Mouse (Mus musculus) urinary bladder, postnatal 10 days (tissue): ENCODE data around the gene Kif22.

Experiments
- DNase-seq: peaks from one replicate; pipeline ENCODE4 v3.0.0; 2022; ENCODE audit warnings: low spot score

Kif22 gene

GRCm38 (mm10) chr7:127016971-127017949, 25.0 kb downstream of the Kif22 start, which contains the start of gene Pagr1a:
TSS of gene Pagr1a (minus strand) at chr7:127017352.
- peak; percentile 89 for DNase-seq

GRCm38 (mm10) chr7:127016486-127016938, 25.8 kb downstream of the Kif22 start:
- DNase-seq, result no peak

- no peak for DNase-seq
These were observed 26.0 kb downstream of the Kif22 start, which contains the start of gene Pagr1b for GRCm38 (mm10) chr7:127016481-127016485. TSS of gene Pagr1b (minus strand) at chr7:127016484.

- DNase-seq, result no peak
These were observed 26.2 kb downstream of the Kif22 start for GRCm38 (mm10) chr7:127016081-127016480.

- no peak for DNase-seq
These were observed 27.3 kb downstream of the Kif22 start for GRCm38 (mm10) chr7:127014993-127015392.

GRCm38 (mm10) chr7:127014320-127014719, 28.0 kb downstream of the Kif22 start, which contains the start of gene Mvp:
TSS of gene Mvp (minus strand) at chr7:127014621.
- no peak for DNase-seq

- no peak for DNase-seq
These were observed 28.9 kb downstream of the Kif22 start for GRCm38 (mm10) chr7:127013385-127013784.

- no peak for DNase-seq
These were observed 29.4 kb downstream of the Kif22 start for GRCm38 (mm10) chr7:127012845-127013244.

- no peak for DNase-seq
These were observed 29.9 kb downstream of the Kif22 start for GRCm38 (mm10) chr7:127012374-127012773.

GRCm38 (mm10) chr7:127011717-127012116, 30.6 kb downstream of the Kif22 start:
- DNase-seq, result no peak

- DNase-seq, result no peak
These were observed 31.2 kb downstream of the Kif22 start for GRCm38 (mm10) chr7:127011051-127011450.

- DNase-seq, result no peak
These were observed 32.8 kb downstream of the Kif22 start for GRCm38 (mm10) chr7:127009307-127010085.

- DNase-seq, result no peak
These were observed 33.8 kb downstream of the Kif22 start for GRCm38 (mm10) chr7:127008239-127009019.

- DNase-seq, result no peak
These were observed 34.8 kb downstream of the Kif22 start for GRCm38 (mm10) chr7:127007313-127008024.

- no peak for DNase-seq
These were observed 38.0 kb downstream of the Kif22 start for GRCm38 (mm10) chr7:127004122-127004875.

- DNase-seq, result no peak
These were observed 38.7 kb downstream of the Kif22 start for GRCm38 (mm10) chr7:127003620-127004019.

GRCm38 (mm10) chr7:126999568-126999967, 42.7 kb downstream of the Kif22 start:
- DNase-seq, result no peak

- DNase-seq, result no peak
These were observed 45.8 kb downstream of the Kif22 start for GRCm38 (mm10) chr7:126996449-126996848.

- DNase-seq, result no peak
These were observed 53.5 kb downstream of the Kif22 start for GRCm38 (mm10) chr7:126988816-126989215.

GRCm38 (mm10) chr7:126986319-126986718, 56.0 kb downstream of the Kif22 start:
- no peak for DNase-seq
